Mouse (Mus musculus) erythroblast, adult 5-6 weeks (primary cell): ENCODE measurements at regions not wholly inside any gene's neighbourhood (a gene's known extent, or its start where the extent isn't known, plus 50 kb on each side); places are given as distances from the start of the nearest gene placed in this dataset.

Source experiments
- ATAC-seq: replicated peaks from 2 replicates; pipeline ENCODE4 v1.8.0; 2016; ENCODE audit warnings: moderate number of reproducible peaks, mild to moderate bottlenecking, moderate TSS enrichment, inconsistent platforms; ENCODE audit not compliant: poor library complexity, low FRiP score, severe bottlenecking

- ATAC-seq = no peak
Observed at GRCm38 (mm10) chr14:73730796-73731195, 69.8 kb downstream of the Gm21750 start.

- ATAC-seq = no peak
Observed at GRCm38 (mm10) chr14:73732161-73732560, 71.1 kb downstream of the Gm21750 start.

DNA sequence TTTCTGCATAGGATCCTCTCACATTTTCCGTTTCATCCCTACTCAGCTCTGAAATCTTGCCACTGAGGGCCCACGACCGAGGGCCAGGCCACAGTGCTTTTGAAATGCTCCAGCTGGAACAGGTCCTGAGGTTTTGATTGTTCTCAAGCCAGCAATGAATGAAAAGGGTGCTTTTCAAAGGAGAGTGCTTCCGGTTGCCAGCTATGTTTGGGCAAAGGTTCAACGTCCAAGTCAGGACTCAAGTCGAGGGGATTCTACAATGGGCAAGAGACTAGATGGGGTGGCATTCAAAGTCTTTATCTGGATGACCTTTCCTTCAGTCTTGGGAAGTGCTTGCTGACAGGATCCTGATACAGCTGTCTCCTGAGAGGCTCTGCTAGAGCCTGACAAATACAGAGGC lies 89.8 kb downstream of the Gm21750 start:
- no peak for ATAC-seq

DNA sequence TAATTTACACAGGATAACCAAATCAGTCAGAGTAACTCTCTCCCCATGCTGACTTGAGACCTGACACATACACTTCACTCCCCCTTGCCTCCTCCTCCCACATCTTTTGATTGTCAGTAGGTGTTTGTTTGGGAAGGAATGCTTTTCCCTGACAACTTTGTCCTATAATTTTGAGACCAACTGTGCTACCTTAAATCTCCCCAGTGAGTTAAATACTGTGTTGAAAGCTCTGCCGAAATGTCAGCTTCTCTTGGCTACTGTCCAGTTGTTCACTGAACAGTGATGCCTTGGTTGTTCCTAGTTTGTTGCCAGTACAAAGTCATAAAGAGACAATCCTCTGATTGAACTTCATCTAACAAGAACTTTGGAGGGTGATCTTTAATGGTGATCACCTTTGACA lies 99.0 kb downstream of the Gm21750 start:
- ATAC-seq = no peak

DNA sequence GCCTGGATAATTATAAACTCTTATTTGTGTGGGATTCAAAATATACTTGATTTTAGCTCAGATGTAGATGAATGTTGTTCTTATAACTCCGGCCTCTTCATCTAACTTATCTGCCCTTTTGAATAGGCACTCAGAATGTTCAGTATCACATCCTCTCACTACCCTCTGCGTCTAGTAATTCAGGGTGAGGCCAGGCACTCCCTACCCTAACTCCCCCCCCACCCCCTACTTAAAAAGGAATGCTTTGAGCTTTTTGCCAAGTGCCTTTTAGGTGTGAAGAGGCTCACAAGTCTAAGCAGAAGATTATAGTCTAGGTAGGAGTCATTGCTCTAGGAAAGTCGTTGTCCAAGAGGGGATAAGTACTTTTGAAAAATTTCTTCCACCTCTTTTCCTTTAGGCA lies 111.9 kb downstream of the Gm21750 start:
- no peak for ATAC-seq

DNA sequence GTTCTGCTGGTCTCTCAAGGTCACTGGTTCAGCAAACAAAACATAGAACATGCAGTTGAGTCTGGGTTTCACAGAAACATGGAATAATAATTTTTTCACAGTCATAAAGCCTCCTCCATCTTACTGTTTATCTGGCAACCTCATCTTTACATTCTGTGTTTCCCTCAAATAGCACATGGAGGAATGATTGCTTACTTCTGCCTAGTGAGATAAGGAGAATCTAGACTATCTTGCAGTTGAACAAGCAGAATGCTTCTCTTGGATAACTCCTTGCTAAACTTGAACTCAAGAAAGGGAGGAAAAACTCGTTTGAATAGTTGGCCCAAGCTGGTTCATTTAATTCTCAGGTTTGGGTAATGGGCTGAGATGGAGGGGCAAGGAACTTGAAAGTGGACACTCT lies 112.8 kb downstream of the Gm21750 start:
- ATAC-seq = no peak

DNA sequence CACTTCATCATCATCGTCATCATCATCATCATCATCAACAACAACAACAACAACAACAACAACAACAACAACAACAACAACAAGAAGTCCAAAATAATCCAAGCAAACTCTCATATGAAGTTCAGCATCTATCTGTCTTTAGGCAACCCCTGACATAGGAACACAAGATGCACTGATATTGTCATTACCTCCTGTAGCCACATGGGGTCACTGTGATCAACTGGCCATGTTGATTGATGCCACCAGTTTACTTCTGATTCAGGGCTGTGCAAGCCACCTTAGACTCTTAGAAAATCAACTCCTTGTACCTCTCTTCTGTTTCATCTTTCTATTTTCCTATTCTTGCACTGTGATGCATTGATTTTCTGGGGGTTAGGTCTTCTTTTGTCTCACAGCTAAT lies 115.0 kb downstream of the Gm21750 start:
- no peak for ATAC-seq

- ATAC-seq = no peak
Observed at GRCm38 (mm10) chr14:73807169-73807568, 146.1 kb downstream of the Gm21750 start.

DNA sequence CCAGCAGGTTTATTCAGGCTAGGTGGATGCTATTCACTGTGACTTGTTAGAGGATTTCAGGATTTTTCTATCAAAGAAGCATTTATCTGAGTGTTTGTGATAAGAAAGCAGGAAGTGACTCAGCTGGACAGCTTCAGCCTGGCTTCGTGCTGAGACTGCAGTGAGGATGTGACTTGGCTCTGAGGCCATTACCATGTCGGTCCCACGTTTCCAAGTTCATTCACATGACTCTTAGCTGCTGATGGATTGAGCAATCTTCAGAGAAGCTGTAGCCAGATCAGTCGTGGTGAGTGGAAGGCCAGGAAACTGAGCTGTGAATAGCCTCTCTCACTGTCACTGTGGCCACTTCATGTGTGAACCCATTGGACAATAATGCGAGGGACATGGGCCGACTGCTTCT lies 177.9 kb downstream of the Gm21750 start:
- ATAC-seq = no peak

DNA sequence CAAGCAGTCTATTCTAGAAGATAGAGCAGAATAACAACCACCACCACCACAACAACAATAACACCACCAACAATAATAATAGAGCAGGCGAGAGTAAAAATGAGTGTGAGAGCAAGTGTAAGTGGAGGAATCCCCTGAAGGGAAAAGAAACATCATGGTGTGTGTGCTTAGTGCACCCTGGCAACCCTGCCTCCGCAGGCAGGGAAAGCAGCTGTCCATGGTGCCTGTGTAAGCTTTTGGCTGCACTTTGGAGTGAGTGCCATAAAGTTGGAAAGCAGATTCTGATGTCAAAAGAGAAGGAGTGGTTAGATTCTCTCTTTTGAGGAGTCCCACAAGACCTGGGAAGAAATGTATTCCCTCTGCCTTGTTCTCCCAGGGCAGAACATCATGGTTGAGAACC lies 200.8 kb downstream of the Gm21750 start:
- no peak for ATAC-seq

- no peak for ATAC-seq
Observed at GRCm38 (mm10) chr14:73874337-73874736, 213.3 kb downstream of the Gm21750 start.

GRCm38 (mm10) chr14:73875916-73876315 lies 214.9 kb downstream of the Gm21750 start:
- ATAC-seq = no peak

DNA sequence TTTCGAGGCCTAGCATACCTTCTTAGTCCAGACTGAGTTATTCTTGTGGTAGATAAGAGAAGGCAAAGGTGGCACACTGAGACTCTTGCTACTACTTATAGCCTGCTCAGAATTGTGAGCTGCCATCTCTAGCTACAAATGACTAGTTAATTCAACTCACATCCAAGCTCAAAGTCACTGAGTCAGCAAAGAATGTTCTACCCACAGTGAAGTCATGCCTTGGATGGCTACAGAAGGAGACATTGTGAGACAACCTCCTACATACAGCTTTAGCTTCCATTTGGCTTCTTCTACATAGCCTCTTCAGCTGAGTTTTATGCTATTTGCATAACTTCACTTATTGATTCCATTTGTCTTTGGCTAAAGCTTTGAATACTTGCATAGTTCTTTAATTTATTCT lies 217.2 kb downstream of the Gm21750 start:
- no peak for ATAC-seq

- ATAC-seq = no peak
Observed at GRCm38 (mm10) chr14:73878866-73879419, 217.9 kb downstream of the Gm21750 start.

GRCm38 (mm10) chr14:73891451-73891850 lies 230.4 kb downstream of the Gm21750 start:
- ATAC-seq = peak; percentile 62

- 0 out of 2 replicates have a peak, but pooled peaks have one; percentile 37 for ATAC-seq
Observed at GRCm38 (mm10) chr14:73894844-73895243, 233.8 kb downstream of the Gm21750 start.

DNA sequence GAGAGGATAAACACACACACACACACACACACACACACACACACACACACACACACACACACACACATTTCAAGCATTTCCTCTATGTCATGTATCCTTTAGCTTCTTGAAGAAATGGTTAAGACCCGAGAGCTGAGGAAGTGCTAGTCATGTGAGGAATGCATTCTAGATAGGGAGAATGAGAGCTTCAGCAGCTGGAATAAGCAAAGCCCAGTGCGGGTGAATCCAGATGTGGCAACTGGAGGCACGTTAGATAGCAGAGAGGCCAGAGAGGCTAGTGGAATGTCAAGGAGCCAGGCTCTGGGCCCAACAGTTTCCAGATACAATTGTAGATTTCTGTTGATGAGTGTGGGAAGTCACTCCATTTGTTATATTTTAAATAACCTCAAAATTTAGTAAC lies 234.2 kb downstream of the Gm21750 start:
- ATAC-seq = no peak

DNA sequence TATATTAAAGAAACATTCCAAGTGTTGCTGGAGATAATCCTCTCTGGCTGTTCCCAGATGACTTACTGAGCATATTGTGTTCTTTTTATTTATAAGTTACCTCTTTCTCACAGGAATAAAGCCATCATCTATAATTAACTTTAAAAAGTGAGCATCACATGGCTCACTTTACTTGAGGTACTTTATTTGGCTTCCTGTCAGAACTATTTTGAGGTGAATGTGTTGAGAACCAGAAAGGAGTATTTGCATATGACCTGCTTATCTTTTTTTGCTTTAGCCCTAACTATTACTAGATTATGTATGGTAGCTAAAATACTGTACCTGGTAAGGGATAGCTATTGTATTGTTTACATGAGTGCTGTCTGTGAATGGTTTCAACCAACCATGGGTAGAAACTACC lies 238.1 kb downstream of the Gm21750 start:
- no peak for ATAC-seq

DNA sequence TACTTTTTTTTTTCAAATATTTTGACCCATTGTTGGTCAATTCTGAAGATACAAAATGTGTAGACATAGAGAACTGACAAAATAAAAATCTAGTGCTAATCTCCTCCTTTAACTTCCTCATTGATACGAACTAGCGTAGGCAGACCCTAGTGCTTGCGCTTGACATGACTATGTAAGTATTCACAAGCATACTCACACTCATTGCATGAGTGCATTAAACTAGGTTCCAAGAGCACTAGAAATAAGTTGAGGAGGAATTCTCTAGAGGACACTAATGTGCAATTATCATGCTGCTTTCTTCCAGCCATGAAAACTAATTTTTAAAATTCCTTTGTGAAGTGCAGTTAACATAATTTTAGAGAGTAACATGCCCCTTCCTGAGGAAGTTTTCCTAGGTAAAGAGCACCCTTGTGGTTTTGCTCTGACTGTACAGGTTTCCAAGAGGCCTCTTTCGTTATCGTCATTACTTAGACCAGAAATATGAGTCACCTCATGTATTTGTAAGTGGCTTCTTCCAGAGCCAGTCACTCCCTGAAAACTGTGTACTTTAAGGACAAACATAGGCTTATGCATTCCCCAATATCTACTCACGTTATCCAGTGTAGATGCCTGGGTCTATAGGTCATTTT lies 241.2 kb downstream of the Gm21750 start:
- ATAC-seq = no peak

- no peak for ATAC-seq
Observed at GRCm38 (mm10) chr14:73913756-73914448, 252.9 kb downstream of the Gm21750 start.

GRCm38 (mm10) chr14:73915990-73916389 lies 255.0 kb downstream of the Gm21750 start:
- ATAC-seq = no peak
